8 mouse cellular contexts compared by ENCODE assay signal in the genomic region with DNA sequence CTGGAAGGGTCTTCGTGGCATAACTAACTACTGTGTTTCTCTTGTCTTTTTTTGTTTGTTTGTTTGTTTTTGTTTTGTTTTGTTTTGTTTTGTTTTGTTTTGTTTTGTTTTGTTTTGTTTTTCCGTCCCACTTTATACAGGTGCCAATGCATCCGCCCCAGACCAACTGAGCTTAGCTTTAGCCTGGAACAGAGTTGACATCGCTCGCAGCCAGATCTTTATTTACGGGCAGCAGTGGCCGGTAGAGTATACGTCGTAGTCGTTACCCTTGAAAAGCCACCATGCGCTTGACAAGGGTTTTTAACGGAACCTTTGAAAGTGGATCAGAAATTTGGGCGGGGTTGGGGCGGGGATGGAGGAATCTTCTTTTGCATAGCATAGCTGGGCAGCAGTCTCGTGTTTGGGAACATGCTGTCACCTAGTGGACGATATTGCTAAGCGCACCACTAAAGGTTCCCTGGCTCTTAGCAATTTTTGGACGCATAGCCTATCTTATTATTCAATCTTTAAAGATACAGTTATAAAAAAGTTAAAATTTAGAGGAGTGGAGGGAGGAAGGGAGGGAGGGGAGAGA.
DNase-seq lines count a peak whose midpoint lies in the region; ATAC-seq lines count a peak whose summit lies in the region.

No protein-coding gene starts in this region.

- H3K4me1 ChIP-seq in embryonic facial prominence, embryonic 11.5 days (ENCODE audit: control insufficient read depth, insufficient read depth, low read length), result no peaks in the 10 kb centered on the region
- 0 out of 2 replicates have a peak, but pooled peaks cover 2% of the 10 kb centered on the region for H3K4me1 ChIP-seq in heart, embryonic 13.5 days
- H3K4me1 ChIP-seq in kidney, embryonic 16.5 days (ENCODE audit: insufficient read depth, low read length), result 0 out of 2 replicates have a peak, but pooled peaks cover 2% of the 10 kb centered on the region
- H3K4me1 ChIP-seq in neural tube, embryonic 13.5 days (replicated peaks), result peaks cover 6% of the 10 kb centered on the region; the same call in 1 of the 2 replicates

- ATAC-seq in embryonic facial prominence, embryonic 11.5 days (replicated peaks; ENCODE audit: insufficient number of reproducible peaks, low FRiP score, low TSS enrichment, low read depth), result peak; percentile 75
- ATAC-seq in heart, embryonic 13.5 days (ENCODE audit: extremely low read depth, insufficient number of reproducible peaks, low FRiP score, low TSS enrichment), result no peak
- ATAC-seq in kidney, embryonic 16.5 days (ENCODE audit: low FRiP score, low TSS enrichment), result peak; percentile 92
- peak; percentile 88 for ATAC-seq in neural tube, embryonic 13.5 days (ENCODE audit: low read depth)

- peak; percentile 33 for DNase-seq in A20 (ENCODE audit: low read depth, low spot score)
- peak; percentile 54 for DNase-seq in adrenal gland, postnatal 14 days
- peak; percentile 76 for DNase-seq in embryonic facial prominence, embryonic 11.5 days (ENCODE audit: low spot score)
- peak; percentile 14 for DNase-seq in liver
- DNase-seq in B cell, adult 2 months, result no peak

- no peak overlapping the region for H3K27ac ChIP-seq in embryonic facial prominence, embryonic 11.5 days (replicated peaks; ENCODE audit: low read depth, low read length)
- H3K27ac ChIP-seq in heart, embryonic 13.5 days (replicated peaks), result no peak overlapping the region
- H3K27ac ChIP-seq in kidney, embryonic 16.5 days (ENCODE audit: low read length), result no peak overlapping the region
- no peak overlapping the region for H3K27ac ChIP-seq in neural tube, embryonic 13.5 days (replicated peaks)

- H3K9me3 ChIP-seq in embryonic facial prominence, embryonic 11.5 days (replicated peaks; ENCODE audit: control insufficient read depth, low read length), result no peaks in the 10 kb centered on the region
- H3K9me3 ChIP-seq in heart, embryonic 13.5 days, result no peaks in the 10 kb centered on the region
- H3K9me3 ChIP-seq in kidney, embryonic 16.5 days (ENCODE audit: low read length), result no peaks in the 10 kb centered on the region
- no peaks in the 10 kb centered on the region for H3K9me3 ChIP-seq in neural tube, embryonic 13.5 days

- peak overlapping the region; percentile 10; the same call in 1 of the 2 replicates for H3K4me2 ChIP-seq in embryonic facial prominence, embryonic 11.5 days (ENCODE audit: low read depth, low read length)
- peak overlapping the region; percentile 64 for H3K4me2 ChIP-seq in heart, embryonic 13.5 days
- peak overlapping the region; percentile 58 for H3K4me2 ChIP-seq in kidney, embryonic 16.5 days (replicated peaks; ENCODE audit: low read depth, low read length)
- peak overlapping the region; percentile 53 for H3K4me2 ChIP-seq in neural tube, embryonic 13.5 days

- no peak overlapping the region for H3K4me3 ChIP-seq in embryonic facial prominence, embryonic 11.5 days (ENCODE audit: low read depth, low read length)
- H3K4me3 ChIP-seq in heart, embryonic 13.5 days, result peak overlapping the region; percentile 34; the same call in 1 of the 2 replicates
- H3K4me3 ChIP-seq in kidney, embryonic 16.5 days (ENCODE audit: low read length), result peak overlapping the region; percentile 29
- peak overlapping the region; percentile 26 for H3K4me3 ChIP-seq in neural tube, embryonic 13.5 days

- H3K27me3 ChIP-seq in embryonic facial prominence, embryonic 11.5 days (ENCODE audit: control insufficient read depth, insufficient read depth, low read length), result no peaks in the 10 kb centered on the region
- no peaks in the 10 kb centered on the region; the same call in 1 of the 2 replicates for H3K27me3 ChIP-seq in heart, embryonic 13.5 days (replicated peaks)
- H3K27me3 ChIP-seq in kidney, embryonic 16.5 days (ENCODE audit: insufficient read depth, low read length), result no peaks in the 10 kb centered on the region
- 0 out of 2 replicates have a peak, but pooled peaks cover 4% of the 10 kb centered on the region for H3K27me3 ChIP-seq in neural tube, embryonic 13.5 days

- WGBS in embryonic facial prominence, embryonic 11.5 days, result 23% methylated on average over 18 of the region's 18 CpGs
- WGBS in heart, embryonic 13.5 days, result 23% methylated on average over 18 of the region's 18 CpGs
- WGBS in kidney, embryonic 16.5 days, result 23% methylated on average over 18 of the region's 18 CpGs
- 22% methylated on average over 18 of the region's 18 CpGs for WGBS in neural tube, embryonic 13.5 days

- H3K36me3 ChIP-seq in embryonic facial prominence, embryonic 11.5 days (replicated peaks; ENCODE audit: control insufficient read depth, insufficient read depth, low read depth, low read length), result no peaks in the 10 kb centered on the region
- no peaks in the 10 kb centered on the region for H3K36me3 ChIP-seq in heart, embryonic 13.5 days
- no peaks in the 10 kb centered on the region for H3K36me3 ChIP-seq in kidney, embryonic 16.5 days (ENCODE audit: insufficient read depth, low read length)
- no peaks in the 10 kb centered on the region for H3K36me3 ChIP-seq in neural tube, embryonic 13.5 days

- no peak overlapping the region for H3K9ac ChIP-seq in embryonic facial prominence, embryonic 11.5 days (replicated peaks; ENCODE audit: low read length)
- 0 out of 2 replicates have a peak overlapping the region, but pooled peaks have one; percentile 54 for H3K9ac ChIP-seq in heart, embryonic 13.5 days
- H3K9ac ChIP-seq in kidney, embryonic 16.5 days (replicated peaks; ENCODE audit: low read length), result 0 out of 2 replicates have a peak overlapping the region, but pooled peaks have one; percentile 41
- peak overlapping the region; percentile 54; the same call in 1 of the 2 replicates for H3K9ac ChIP-seq in neural tube, embryonic 13.5 days

Comparison
In these comparisons a context has a peak if more than half of its experiments do, and no peak if none do; other contexts are left out.
1. DNase-seq: peak in A20 (single experiment), adrenal gland, postnatal 14 days (single experiment), embryonic facial prominence, embryonic 11.5 days (single experiment) and liver (single experiment); none in B cell, adult 2 months (0 of 2).
2. H3K4me2 ChIP-seq: peak in every context shown above with its lines; median percentile 64 in heart, embryonic 13.5 days; 58 in kidney, embryonic 16.5 days; 53 in neural tube, embryonic 13.5 days; 10 in embryonic facial prominence, embryonic 11.5 days.